Comparison of ENCODE assay signal across 14 mouse cellular contexts in the genomic region with DNA sequence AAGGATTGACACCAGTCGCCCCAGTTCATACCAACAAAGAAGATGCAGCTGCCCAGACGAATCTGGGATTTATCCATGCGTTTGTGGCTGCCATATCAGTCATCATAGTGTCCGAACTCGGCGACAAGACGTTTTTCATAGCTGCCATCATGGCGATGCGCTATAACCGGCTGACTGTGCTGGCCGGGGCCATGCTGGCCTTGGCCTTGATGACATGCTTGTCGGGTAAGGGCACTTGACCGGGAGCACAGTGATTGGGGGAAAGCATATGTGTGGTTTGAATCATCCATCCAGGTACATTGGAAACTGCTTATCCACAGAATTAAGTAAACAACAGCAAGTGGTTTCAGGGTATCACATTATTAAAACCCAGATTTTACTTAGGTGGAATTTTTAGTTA.
"Had no signal": no experiment of that assay in that cellular context is flagged by ENCODE, and none has a peak within 500 bp of the region (broad histone marks: within the 10 kb centered on the region; RNA-seq: fewer than 3 reads in every experiment).

No protein-coding gene starts in this region.

- H3K27ac ChIP-seq: midbrain, embryonic 10.5 days; midbrain, embryonic 13.5 days; neural tube, embryonic 13.5 days; neural tube, embryonic 15.5 days had no signal

- H3K4me2 ChIP-seq: lung, embryonic 14.5 days; midbrain, embryonic 13.5 days; neural tube, embryonic 13.5 days; neural tube, embryonic 15.5 days had no signal

- H3K4me1 ChIP-seq: midbrain, embryonic 10.5 days; midbrain, embryonic 13.5 days; neural tube, embryonic 13.5 days; neural tube, embryonic 15.5 days had no signal

- ATAC-seq: midbrain, embryonic 13.5 days; midbrain, embryonic 16.5 days had no signal

- H3K4me3 ChIP-seq: midbrain, embryonic 10.5 days; midbrain, embryonic 13.5 days; myocyte; neural tube, embryonic 13.5 days; neural tube, embryonic 15.5 days had no signal

- H3K9ac ChIP-seq: lung, embryonic 14.5 days; midbrain, embryonic 13.5 days; neural tube, embryonic 13.5 days; neural tube, embryonic 15.5 days had no signal

- H3K27me3 ChIP-seq: midbrain, embryonic 13.5 days; neural tube, embryonic 13.5 days; neural tube, embryonic 15.5 days had no signal

- DNase-seq: lung, adult 18-20 months; lung, embryonic 14.5 days; lung, postnatal 10 days; lung, postnatal 4 days; right cerebral cortex, postnatal 14 days; thymus, adult 18-20 months; thymus, postnatal 14 days; thymus, postnatal 36 days had no signal

- H3K9me3 ChIP-seq: midbrain, embryonic 10.5 days; midbrain, embryonic 13.5 days; neural tube, embryonic 13.5 days; neural tube, embryonic 15.5 days had no signal
